Mouse (Mus musculus) liver, embryonic 11.5 days (tissue): ENCODE results near the gene Pld6. TPM values are rescaled to one million over a fixed set of nuclear protein-coding genes. Genes with fewer than 3 reads are reported as not detected.

Experiments used
- polyA plus RNA-seq: library from polyadenylated mRNA; unstranded; fragments of >200 nt; fragmentation: Nextera tagmentation; extraction: Ambion mirVana; gene quantifications from 2 replicates; pipeline ENCODE4 v1.2.1, GENCODE M21; 2014

Pld6 gene
- polyA plus RNA-seq, 1 experiment from 2014 or later = 1.8 TPM

Other genes starting within 250 kb of the Pld6 start
- gene Nlrp3, start 246.1 kb downstream of the Pld6 start, polyA plus RNA-seq = 0.34 and 0.39 TPM in 2 replicates
- gene Olfr222, start 211.4 kb downstream of the Pld6 start, polyA plus RNA-seq = not detected in 2 replicates
- gene Olfr223, start 194.4 kb downstream of the Pld6 start, polyA plus RNA-seq = not detected in 2 replicates
- 44.9 and 46.7 TPM in 2 replicates for gene Mprip, start 126.3 kb downstream of the Pld6 start, polyA plus RNA-seq
- gene Flcn, start 22.4 kb upstream of the Pld6 start, polyA plus RNA-seq = 30.1 and 33.1 TPM in 2 replicates
- 26.1 and 26.2 TPM in 2 replicates for gene Nt5m, start 51.8 kb upstream of the Pld6 start, polyA plus RNA-seq
- gene Cops3, start 52.2 kb upstream of the Pld6 start, polyA plus RNA-seq = 211 and 226 TPM in 2 replicates
- 42.9 and 44.6 TPM in 2 replicates for gene Med9, start 160.6 kb upstream of the Pld6 start, polyA plus RNA-seq
- 1.6 and 2.0 TPM in 2 replicates for gene Rasd1, start 177.3 kb upstream of the Pld6 start, polyA plus RNA-seq